Mouse (Mus musculus) lung, adult 2 months (tissue): ENCODE data around the gene Oas1e.

ENCODE experiments used
- CTCF ChIP-seq: fragments of 200-500 bp; IDR thresholded peaks from 2 replicates; pipeline ENCODE4 v1.5.1; 2011; ENCODE audit warnings: mild to moderate bottlenecking, low read length, control low read depth; ENCODE audit not compliant: insufficient read depth
- POLR2A ChIP-seq: fragments of 200-500 bp; IDR thresholded peaks from 2 replicates; pipeline ENCODE4 v1.6.1; 2011; ENCODE audit warnings: low read depth, mild to moderate bottlenecking, control low read depth, low read length, borderline replicate concordance; ENCODE audit errors: extremely low read depth

GRCm38 (mm10) chr5:120844713-120845112 is 49.4 kb upstream of the Oas1e start:
- no peak for TF ChIP-seq CTCF
- TF ChIP-seq POLR2A, result no peak
